Mouse (Mus musculus): ENCODE measurements around the gene Tpra1. TPM values are rescaled to one million over a fixed set of nuclear protein-coding genes. Genes with fewer than 3 reads are reported as not detected.

Tpra1 gene
- polyA plus RNA-seq, 1 experiment from 2014 or later: 81.6 TPM

- no peaks in the 10 kb centered on the region for H3K9me3 ChIP-seq (ENCODE audit: control insufficient read depth)
- no peak overlapping the region for H3K4me2 ChIP-seq (replicated peaks; ENCODE audit: low read depth)
- no peak overlapping the region for H3K27ac ChIP-seq (ENCODE audit: low read depth, low read length)
- H3K4me1 ChIP-seq (replicated peaks; ENCODE audit: control insufficient read depth, insufficient read depth, low read length): no peaks in the 10 kb centered on the region
- H3K27me3 ChIP-seq (replicated peaks; ENCODE audit: control insufficient read depth, insufficient read depth, low read length): no peaks in the 10 kb centered on the region
- no peak for TF ChIP-seq CTCF (IDR thresholded peaks at IDR 0.05; ENCODE audit: low read depth)
- WGBS: 67% methylated on average over 4 of the region's 4 CpGs
- H3K9ac ChIP-seq (ENCODE audit: low read depth, low read length): no peak overlapping the region
- ATAC-seq: no peak
- no peaks in the 10 kb centered on the region for H3K36me3 ChIP-seq (ENCODE audit: control insufficient read depth, insufficient read depth)
- H3K4me3 ChIP-seq (ENCODE audit: low read depth, low read length): no peak overlapping the region
Measured at GRCm38 (mm10) chr6:88934132-88934531, 32.1 kb downstream of the Tpra1 start.

GRCm38 (mm10) chr6:88934816-88935215, 32.8 kb downstream of the Tpra1 start:
- H3K9ac ChIP-seq (ENCODE audit: low read depth, low read length): no peak overlapping the region
- H3K4me3 ChIP-seq (ENCODE audit: low read depth, low read length): no peak overlapping the region
- WGBS: 25% methylated on average over 4 of the region's 4 CpGs
- H3K27me3 ChIP-seq (replicated peaks; ENCODE audit: control insufficient read depth, insufficient read depth, low read length): no peaks in the 10 kb centered on the region
- H3K36me3 ChIP-seq (ENCODE audit: control insufficient read depth, insufficient read depth): no peaks in the 10 kb centered on the region
- H3K4me2 ChIP-seq (replicated peaks; ENCODE audit: low read depth): no peak overlapping the region
- H3K27ac ChIP-seq (ENCODE audit: low read depth, low read length): no peak overlapping the region
- no peak for ATAC-seq
- H3K9me3 ChIP-seq (ENCODE audit: control insufficient read depth): no peaks in the 10 kb centered on the region
- no peak for TF ChIP-seq CTCF (IDR thresholded peaks at IDR 0.05; ENCODE audit: low read depth)
- no peaks in the 10 kb centered on the region for H3K4me1 ChIP-seq (replicated peaks; ENCODE audit: control insufficient read depth, insufficient read depth, low read length)

GRCm38 (mm10) chr6:88935735-88936276, 33.8 kb downstream of the Tpra1 start:
- Histone ChIP-seq H3K27me3 (replicated peaks; ENCODE audit: control insufficient read depth, insufficient read depth, low read length) (no peaks in the 10 kb centered on the region), H3K4me2 (replicated peaks; ENCODE audit: low read depth) (no peak overlapping the region), H3K27ac (ENCODE audit: low read depth, low read length) (no peak overlapping the region), H3K9me3 (ENCODE audit: control insufficient read depth) (no peaks in the 10 kb centered on the region), H3K9ac (ENCODE audit: low read depth, low read length) (no peak overlapping the region), H3K4me3 (ENCODE audit: low read depth, low read length) (no peak overlapping the region), H3K36me3 (ENCODE audit: control insufficient read depth, insufficient read depth) (no peaks in the 10 kb centered on the region), H3K4me1 (replicated peaks; ENCODE audit: control insufficient read depth, insufficient read depth, low read length) (no peaks in the 10 kb centered on the region)
- peak; percentile 76 for TF ChIP-seq CTCF (IDR thresholded peaks at IDR 0.05; ENCODE audit: low read depth)
- ATAC-seq: no peak
- WGBS: 18% methylated on average over 4 of the region's 4 CpGs

- no peak for TF ChIP-seq CTCF (IDR thresholded peaks at IDR 0.05; ENCODE audit: low read depth)
- ATAC-seq: no peak
- 67% methylated on average over 13 of the region's 13 CpGs for WGBS
Measured at GRCm38 (mm10) chr6:88936342-88937213, 34.5 kb downstream of the Tpra1 start.

GRCm38 (mm10) chr6:88937214-88937549, 35.1 kb downstream of the Tpra1 start:
- TF ChIP-seq CTCF (IDR thresholded peaks at IDR 0.05; ENCODE audit: low read depth): no peak
- Histone ChIP-seq H3K27ac (ENCODE audit: low read depth, low read length) (no peak overlapping the region), H3K9me3 (ENCODE audit: control insufficient read depth) (no peaks in the 10 kb centered on the region), H3K4me3 (ENCODE audit: low read depth, low read length) (no peak overlapping the region), H3K4me2 (replicated peaks; ENCODE audit: low read depth) (no peak overlapping the region), H3K9ac (ENCODE audit: low read depth, low read length) (no peak overlapping the region), H3K36me3 (ENCODE audit: control insufficient read depth, insufficient read depth) (no peaks in the 10 kb centered on the region), H3K4me1 (replicated peaks; ENCODE audit: control insufficient read depth, insufficient read depth, low read length) (no peaks in the 10 kb centered on the region), H3K27me3 (replicated peaks; ENCODE audit: control insufficient read depth, insufficient read depth, low read length) (no peaks in the 10 kb centered on the region)
- no peak for ATAC-seq
- WGBS: 55% methylated on average over 4 of the region's 4 CpGs

More at GRCm38 (mm10) chr6:88936342-88937213, 34.5 kb downstream of the Tpra1 start:
- no peaks in the 10 kb centered on the region for H3K36me3 ChIP-seq (ENCODE audit: control insufficient read depth, insufficient read depth)
- H3K4me1 ChIP-seq (replicated peaks; ENCODE audit: control insufficient read depth, insufficient read depth, low read length): no peaks in the 10 kb centered on the region
- H3K4me3 ChIP-seq (ENCODE audit: low read depth, low read length): no peak overlapping the region
- H3K27ac ChIP-seq (ENCODE audit: low read depth, low read length): no peak overlapping the region
- H3K27me3 ChIP-seq (replicated peaks; ENCODE audit: control insufficient read depth, insufficient read depth, low read length): no peaks in the 10 kb centered on the region
- H3K9ac ChIP-seq (ENCODE audit: low read depth, low read length): no peak overlapping the region
- no peaks in the 10 kb centered on the region for H3K9me3 ChIP-seq (ENCODE audit: control insufficient read depth)
- H3K4me2 ChIP-seq (replicated peaks; ENCODE audit: low read depth): no peak overlapping the region

GRCm38 (mm10) chr6:88937971-88938663, 36.1 kb downstream of the Tpra1 start:
- H3K27me3 ChIP-seq (replicated peaks; ENCODE audit: control insufficient read depth, insufficient read depth, low read length): no peaks in the 10 kb centered on the region
- H3K4me3 ChIP-seq (ENCODE audit: low read depth, low read length): no peak overlapping the region
- H3K27ac ChIP-seq (ENCODE audit: low read depth, low read length): no peak overlapping the region
- ATAC-seq: no peak
- TF ChIP-seq CTCF (IDR thresholded peaks at IDR 0.05; ENCODE audit: low read depth): no peak
- H3K4me2 ChIP-seq (replicated peaks; ENCODE audit: low read depth): no peak overlapping the region
- H3K36me3 ChIP-seq (ENCODE audit: control insufficient read depth, insufficient read depth): no peaks in the 10 kb centered on the region
- no peaks in the 10 kb centered on the region for H3K4me1 ChIP-seq (replicated peaks; ENCODE audit: control insufficient read depth, insufficient read depth, low read length)
- no peaks in the 10 kb centered on the region for H3K9me3 ChIP-seq (ENCODE audit: control insufficient read depth)
- no peak overlapping the region for H3K9ac ChIP-seq (ENCODE audit: low read depth, low read length)
- 43% methylated on average over 4 of the region's 4 CpGs for WGBS
